Mouse (Mus musculus): ENCODE results near the gene Fgb.

- TF ChIP-seq CTCF (IDR thresholded peaks at IDR 0.05; ENCODE audit: low read depth): peak; percentile 85
- TF ChIP-seq EP300 (optimal IDR thresholded peaks at IDR 0.05): no peak
These were observed 50.7 kb downstream of the Fgb start for GRCm38 (mm10) chr3:82998772-82999463.
